ENCODE assay signal across 8 mouse cellular contexts in genomic region chr9:118488138-118488895, GRCm38 (mm10). TPM values are rescaled to one million over a fixed set of nuclear protein-coding genes. Genes with fewer than 3 reads are reported as not detected.
DNase-seq lines count a peak whose midpoint lies in the region; ATAC-seq and TF ChIP-seq lines count a peak whose summit lies in the region.

No protein-coding gene starts in this region.

- in situ Hi-C loops in ES-E14 (cut with MboI; ENCODE audit: low sequenced_read_pairs in 2 of 2, unreplicated experiment in 2 of 2) = loop anchor here in 1 of 2 experiments (25.0 kb wide), 1 partner anchor 426 kb away; no protein-coding TSS in a partner anchor

- peak overlapping the region; percentile 86 for H3K4me2 ChIP-seq in heart, embryonic 15.5 days
- H3K4me2 ChIP-seq in stomach, embryonic 14.5 days (replicated peaks; ENCODE audit: low read depth, low read length) = peak overlapping the region; percentile 42

- WGBS in heart, embryonic 15.5 days = under 1% methylated on average over 28 of the region's 28 CpGs
- under 1% methylated on average over 28 of the region's 28 CpGs for WGBS in stomach, embryonic 14.5 days

- ATAC-seq in common myeloid progenitor, adult 5-6 weeks (replicated peaks; ENCODE audit: low read depth, poor library complexity, severe bottlenecking) = peak; percentile 39; the same call in 1 of the 2 replicates
- no peak for ATAC-seq in heart, embryonic 15.5 days (replicated peaks; ENCODE audit: insufficient number of reproducible peaks, insufficient read depth, low FRiP score, low read depth)
- peak; percentile 40; the same call in 1 of the 2 replicates for ATAC-seq in stomach, embryonic 14.5 days (ENCODE audit: insufficient number of reproducible peaks, insufficient read depth, low FRiP score, low read depth)

- H3K4me3 ChIP-seq in ES-E14 (ENCODE audit: insufficient read depth in 1 of 2, low read depth in 1 of 2, low read length in 2 of 2, poor library complexity in 1 of 2, severe bottlenecking in 1 of 2) = peak overlapping the region; percentile 59 to 73
- peak overlapping the region; percentile 52 for H3K4me3 ChIP-seq in heart, embryonic 15.5 days
- H3K4me3 ChIP-seq in stomach, embryonic 14.5 days (ENCODE audit: low read depth, low read length) = peak overlapping the region; percentile 25

- H3K9ac ChIP-seq in ES-E14 (ENCODE audit: insufficient read depth, low read depth, low read length, poor library complexity, severe bottlenecking) = peak overlapping the region; percentile 33; the same call in 1 of the 2 replicates
- peak overlapping the region; percentile 40; the same call in 1 of the 2 replicates for H3K9ac ChIP-seq in heart, embryonic 15.5 days
- no peak overlapping the region for H3K9ac ChIP-seq in stomach, embryonic 14.5 days (replicated peaks; ENCODE audit: low read depth, low read length)

- no peaks in the 10 kb centered on the region for H3K9me3 ChIP-seq in ES-E14 (ENCODE audit: control insufficient read depth, insufficient read depth, low read depth, low read length)
- H3K9me3 ChIP-seq in heart, embryonic 15.5 days (replicated peaks) = no peaks in the 10 kb centered on the region
- no peaks in the 10 kb centered on the region for H3K9me3 ChIP-seq in stomach, embryonic 14.5 days (ENCODE audit: control insufficient read depth, low read depth, low read length)

- H3K4me1 ChIP-seq in ES-E14 (ENCODE audit: control insufficient read depth in 2 of 2, insufficient read depth in 2 of 2, low read length in 2 of 2, poor library complexity in 1 of 2) = peaks cover 0 to 6% of the 10 kb centered on the region in 2 experiments; a peak in 1 of 4 replicates
- H3K4me1 ChIP-seq in heart, embryonic 15.5 days (replicated peaks) = peaks cover 26% of the 10 kb centered on the region
- peaks cover 13% of the 10 kb centered on the region; the same call in 1 of the 2 replicates for H3K4me1 ChIP-seq in stomach, embryonic 14.5 days (ENCODE audit: control insufficient read depth, insufficient read depth, low read length)

- no peak overlapping the region for H3K27ac ChIP-seq in ES-E14 (ENCODE audit: insufficient read depth, low read depth, low read length, poor library complexity, severe bottlenecking)
- no peak overlapping the region for H3K27ac ChIP-seq in heart, embryonic 15.5 days
- H3K27ac ChIP-seq in stomach, embryonic 14.5 days (ENCODE audit: low read length) = no peak overlapping the region

- H3K36me3 ChIP-seq in ES-E14 (ENCODE audit: control insufficient read depth, insufficient read depth, low read length, poor library complexity, severe bottlenecking) = peaks cover 3% of the 10 kb centered on the region; the same call in 1 of the 2 replicates
- H3K36me3 ChIP-seq in heart, embryonic 15.5 days = no peaks in the 10 kb centered on the region
- no peaks in the 10 kb centered on the region for H3K36me3 ChIP-seq in stomach, embryonic 14.5 days (ENCODE audit: control insufficient read depth, insufficient read depth, low read length)

- DNase-seq in 416B (ENCODE audit: low read depth) = peak; percentile 82
- DNase-seq in ES-E14 (ENCODE audit: low read depth, low spot score) = no peak
- DNase-seq in kidney, postnatal 10 days = peak; percentile 63
- DNase-seq in lung, postnatal 4 days = peak; percentile 46 to 74
- DNase-seq in frontal cortex, postnatal 25 days (ENCODE audit: low spot score in 2 of 2) = no peak

- H3K27me3 ChIP-seq in heart, embryonic 15.5 days = peaks cover 58% of the 10 kb centered on the region
- H3K27me3 ChIP-seq in stomach, embryonic 14.5 days (ENCODE audit: control insufficient read depth, insufficient read depth, low read length) = peaks cover 43% of the 10 kb centered on the region

TF ChIP-seq in ES-E14, 5 proteins besides CTCF, POLR2A, EP300 and RAD21:
- TF ChIP-seq ZC3H11A (IDR thresholded peaks at IDR 0.05; ENCODE audit: borderline replicate concordance, low read depth, low read length) (no peak), HCFC1 (IDR thresholded peaks at IDR 0.05; ENCODE audit: borderline replicate concordance, insufficient read depth, low read length) (no peak), ZNF384 (IDR thresholded peaks at IDR 0.05; ENCODE audit: low read depth, low read length) (no peak), CHD2 (IDR thresholded peaks at IDR 0.05; ENCODE audit: low read depth, low read length) (0 out of 2 replicates have a peak, but pooled peaks have one; percentile 24), MAFK (IDR thresholded peaks at IDR 0.05; ENCODE audit: insufficient read depth, low read depth, low read length) (no peak)

RNA-seq across cellular contexts. Expression of gene Eomes, which starts 10.3 kb away (rescaled TPM):
- 1.1 and 3.2 TPM in 2 replicates for total RNA-seq in ES-E14 (2012; rRNA removed)
- not detected in 2 replicates for total RNA-seq in common myeloid progenitor, adult 5-6 weeks (2017)
- 0.08 and 0.18 TPM in 2 replicates for polyA plus RNA-seq in heart, embryonic 15.5 days (2015; fragmentation: Nextera tagmentation; extraction: Ambion mirVana)
- polyA plus RNA-seq in stomach, embryonic 14.5 days (2014; fragmentation: Nextera tagmentation; extraction: Ambion mirVana) = 0.22 TPM in 1 of 2 replicates, not detected in the other

RNA-seq across cellular contexts. Expression of gene Golga4, which starts 17.8 kb away (rescaled TPM):
- 73.3 and 78.4 TPM in 2 replicates for total RNA-seq in ES-E14 (2012; rRNA removed)
- total RNA-seq in common myeloid progenitor, adult 5-6 weeks (2017) = 86.7 and 91.0 TPM in 2 replicates
- 46.1 and 52.6 TPM in 2 replicates for polyA plus RNA-seq in heart, embryonic 15.5 days (2015; fragmentation: Nextera tagmentation; extraction: Ambion mirVana)
- 70.8 and 73.4 TPM in 2 replicates for polyA plus RNA-seq in stomach, embryonic 14.5 days (2014; fragmentation: Nextera tagmentation; extraction: Ambion mirVana)

Comparison
In these comparisons a context has a peak if more than half of its experiments do, and no peak if none do; other contexts are left out.
1. DNase-seq: peak in 416B (single experiment), kidney, postnatal 10 days (single experiment) and lung, postnatal 4 days (2 of 2); none in ES-E14 (single experiment) and frontal cortex, postnatal 25 days (0 of 2).
2. Peak in every context shown above with its lines, with median percentiles within 50 percentile points of each other: H3K4me3 ChIP-seq.